Mouse (Mus musculus) cerebellum, adult 2 months (tissue): ENCODE data around the gene Rangrf.

Experiments
- CTCF ChIP-seq: fragments of 200-500 bp; IDR thresholded peaks from 2 replicates; pipeline ENCODE4 v1.5.1; 2011; ENCODE audit warnings: low read depth, mild to moderate bottlenecking, control low read depth, low read length, moderate library complexity, borderline replicate concordance; ENCODE audit not compliant: insufficient read depth
- POLR2A ChIP-seq: fragments of 200-500 bp; IDR thresholded peaks from 2 replicates; pipeline ENCODE4 v1.6.1; 2011; ENCODE audit warnings: low read length, control low read depth, borderline replicate concordance; ENCODE audit not compliant: insufficient read depth

- TF ChIP-seq POLR2A (no peak), CTCF (no peak)
Measured at GRCm38 (mm10) chr11:68997080-68997479, 22.1 kb upstream of the Rangrf start.
